In the genomic region with DNA sequence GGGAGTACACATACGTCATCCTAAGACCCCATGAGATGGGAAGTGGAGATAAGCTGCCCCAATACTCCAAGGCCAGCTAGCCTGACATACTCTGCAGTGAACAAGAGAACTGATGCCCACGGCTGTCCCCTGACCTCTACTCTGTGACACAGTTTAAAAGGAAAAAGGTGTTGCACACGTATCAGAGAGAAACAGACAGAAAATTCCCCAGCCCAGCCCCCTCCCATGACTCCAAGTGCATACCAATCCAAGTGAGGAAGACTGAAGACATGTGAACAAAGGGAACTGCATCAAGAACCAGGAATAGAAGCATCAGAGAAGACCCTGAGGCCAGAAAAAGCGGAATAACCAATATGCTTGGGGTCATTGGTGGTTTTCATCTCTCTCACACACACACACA, we compare ENCODE assay signal across 24 mouse cellular contexts.
"Had no signal": no experiment of that assay in that cellular context is flagged by ENCODE, and none has a peak within 500 bp of the region (broad histone marks: within the 10 kb centered on the region; RNA-seq: fewer than 3 reads in every experiment).

No protein-coding gene starts in this region.

- H3K4me3 ChIP-seq: heart, embryonic 10.5 days; heart, embryonic 13.5 days; heart, embryonic 15.5 days; hindbrain, embryonic 13.5 days; hindbrain, embryonic 15.5 days; intestine, embryonic 15.5 days; kidney, embryonic 15.5 days; limb, embryonic 13.5 days; limb, embryonic 15.5 days had no signal

- DNase-seq: forebrain, postnatal 0 days; gastrocnemius, postnatal 14 days; gastrocnemius, postnatal 36 days; heart, adult 18-20 months; heart, postnatal 14 days; heart, postnatal 36 days; kidney, adult 11 months; kidney, adult 2 months; kidney, adult 9 months; kidney, postnatal 14 days; kidney, postnatal 36 days; layer of hippocampus, adult 9-11 months; layer of hippocampus, postnatal 36 days had no signal

- H3K4me1 ChIP-seq: intestine, embryonic 15.5 days had no signal

- H3K27me3 ChIP-seq: heart, embryonic 13.5 days; heart, embryonic 15.5 days; hindbrain, embryonic 13.5 days; hindbrain, embryonic 15.5 days; intestine, embryonic 15.5 days; kidney, embryonic 15.5 days; limb, embryonic 13.5 days; limb, embryonic 15.5 days had no signal

- ATAC-seq: forebrain, postnatal 0 days; intestine, embryonic 15.5 days had no signal

- H3K36me3 ChIP-seq: heart, embryonic 10.5 days; heart, embryonic 13.5 days; heart, embryonic 15.5 days; hindbrain, embryonic 13.5 days; hindbrain, embryonic 15.5 days; intestine, embryonic 15.5 days; kidney, embryonic 15.5 days; limb, embryonic 13.5 days; limb, embryonic 15.5 days had no signal

- H3K27ac ChIP-seq: heart, embryonic 10.5 days; heart, embryonic 13.5 days; heart, embryonic 15.5 days; hindbrain, embryonic 13.5 days; hindbrain, embryonic 15.5 days; hindbrain, postnatal 0 days; intestine, embryonic 15.5 days; kidney, embryonic 15.5 days; kidney, postnatal 0 days; limb, embryonic 13.5 days; limb, embryonic 15.5 days had no signal

- H3K4me2 ChIP-seq: heart, embryonic 13.5 days; heart, embryonic 15.5 days; hindbrain, embryonic 13.5 days; hindbrain, embryonic 15.5 days; intestine, embryonic 15.5 days; kidney, embryonic 15.5 days; limb, embryonic 13.5 days; limb, embryonic 15.5 days had no signal

- H3K9ac ChIP-seq: forebrain, postnatal 0 days; heart, embryonic 13.5 days; heart, embryonic 15.5 days; hindbrain, embryonic 13.5 days; hindbrain, embryonic 15.5 days; intestine, embryonic 15.5 days; kidney, embryonic 15.5 days; limb, embryonic 13.5 days; limb, embryonic 15.5 days had no signal

- H3K9me3 ChIP-seq: heart, embryonic 10.5 days; heart, embryonic 13.5 days; heart, embryonic 15.5 days; hindbrain, embryonic 13.5 days; hindbrain, embryonic 15.5 days; intestine, embryonic 15.5 days; kidney, embryonic 15.5 days; limb, embryonic 13.5 days; limb, embryonic 15.5 days had no signal
